Mouse (Mus musculus): Measurements from ENCODE around the gene D630003M21Rik.

DNA sequence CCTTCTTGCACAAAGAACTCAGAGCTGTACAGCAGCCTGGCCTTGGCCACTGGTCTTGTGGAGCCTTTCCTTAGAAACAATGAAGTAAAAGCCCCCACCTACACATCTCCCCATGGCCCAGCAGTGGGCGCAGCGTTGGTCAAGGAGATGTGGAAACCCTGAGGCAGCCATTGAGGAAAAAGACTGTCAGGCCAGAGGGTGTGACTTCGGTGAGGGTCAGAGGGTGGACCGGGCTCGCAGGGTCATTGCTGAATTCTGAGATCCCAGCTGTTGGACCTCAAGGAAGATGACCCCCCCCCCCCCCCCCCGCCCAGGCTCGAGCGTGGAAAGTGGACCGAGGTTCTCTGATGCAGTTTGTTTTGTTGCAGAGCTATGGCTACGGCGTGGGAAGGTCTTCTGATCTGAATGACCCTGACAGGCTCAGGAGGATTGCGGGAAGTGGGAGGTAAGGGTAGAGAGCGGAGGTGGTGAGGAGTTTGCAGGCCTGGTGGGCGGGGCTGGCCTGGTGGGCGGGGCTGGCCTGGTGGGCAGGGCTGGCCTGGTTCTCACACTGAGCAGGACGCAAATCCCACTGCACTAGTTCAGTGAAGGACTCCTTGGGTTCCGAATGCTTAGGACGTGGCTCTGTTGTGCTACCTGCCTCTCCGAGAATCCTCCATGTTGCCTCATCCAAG, 50.2 kb downstream of the D630003M21Rik start:
- no peak for TF ChIP-seq EP300 (IDR thresholded peaks at IDR 0.05; ENCODE audit: low read depth)
- TF ChIP-seq CTCF (IDR thresholded peaks at IDR 0.05; ENCODE audit: low read depth) = no peak
